ENCODE assay signal across 9 mouse cellular contexts in genomic region chr5:105585929-105586328, GRCm38 (mm10).
A peak's percentile ranks its signal among the peaks of the same experiment; 100 is the strongest.
DNase-seq lines count a peak whose midpoint lies in the region; ATAC-seq and TF ChIP-seq lines count a peak whose summit lies in the region.
"Had no signal": no experiment of that assay in that cellular context is flagged by ENCODE, and none has a peak within 500 bp of the region (broad histone marks: within the 10 kb centered on the region; RNA-seq: fewer than 3 reads in every experiment).

No protein-coding gene starts in this region.

- H3K36me3 ChIP-seq in kidney, postnatal 0 days (ENCODE audit: insufficient read depth, low read length): no peaks in the 10 kb centered on the region
- H3K36me3 ChIP-seq in embryonic facial prominence, embryonic 10.5 days (replicated peaks): no peaks in the 10 kb centered on the region
- peaks cover 3% of the 10 kb centered on the region; the same call in 1 of the 2 replicates for H3K36me3 ChIP-seq in forebrain, embryonic 13.5 days (ENCODE audit: poor library complexity, severe bottlenecking)
- peaks cover 5% of the 10 kb centered on the region; the same call in 1 of the 2 replicates for H3K36me3 ChIP-seq in midbrain, embryonic 12.5 days

- peaks cover 4% of the 10 kb centered on the region; the same call in 1 of the 2 replicates for H3K4me1 ChIP-seq in kidney, postnatal 0 days (replicated peaks; ENCODE audit: insufficient read depth, low read length)
- peaks cover 35% of the 10 kb centered on the region for H3K4me1 ChIP-seq in embryonic facial prominence, embryonic 10.5 days
- peaks cover 10% of the 10 kb centered on the region for H3K4me1 ChIP-seq in forebrain, embryonic 13.5 days
- H3K4me1 ChIP-seq in midbrain, embryonic 12.5 days: peaks cover 20% of the 10 kb centered on the region

- no peaks in the 10 kb centered on the region for H3K27me3 ChIP-seq in kidney, postnatal 0 days (ENCODE audit: insufficient read depth, low read length)
- no peaks in the 10 kb centered on the region for H3K27me3 ChIP-seq in embryonic facial prominence, embryonic 10.5 days (replicated peaks; ENCODE audit: low read depth, poor library complexity, severe bottlenecking)
- no peaks in the 10 kb centered on the region for H3K27me3 ChIP-seq in forebrain, embryonic 13.5 days
- H3K27me3 ChIP-seq in midbrain, embryonic 12.5 days: no peaks in the 10 kb centered on the region

- no peak overlapping the region for H3K4me3 ChIP-seq in kidney, postnatal 0 days (replicated peaks; ENCODE audit: low read depth, low read length)
- H3K4me3 ChIP-seq in embryonic facial prominence, embryonic 10.5 days: no peak overlapping the region
- H3K4me3 ChIP-seq in forebrain, embryonic 13.5 days: no peak overlapping the region
- H3K4me3 ChIP-seq in midbrain, embryonic 12.5 days: no peak overlapping the region

- no peak for TF ChIP-seq CTCF in kidney, postnatal 0 days (IDR thresholded peaks at IDR 0.05; ENCODE audit: low read depth)

- H3K27ac ChIP-seq in kidney, postnatal 0 days: peak overlapping the region; percentile 55
- H3K27ac ChIP-seq in embryonic facial prominence, embryonic 10.5 days (replicated peaks): peak overlapping the region; percentile 51
- peak overlapping the region; percentile 32; the same call in 1 of the 2 replicates for H3K27ac ChIP-seq in forebrain, embryonic 13.5 days
- peak overlapping the region; percentile 50 for H3K27ac ChIP-seq in midbrain, embryonic 12.5 days (replicated peaks)

- WGBS in kidney, postnatal 0 days: 59% methylated on average over 4 of the region's 4 CpGs
- WGBS in embryonic facial prominence, embryonic 10.5 days: 70% methylated on average over 4 of the region's 4 CpGs
- 37% methylated on average over 4 of the region's 4 CpGs for WGBS in forebrain, embryonic 13.5 days
- 53% methylated on average over 4 of the region's 4 CpGs for WGBS in midbrain, embryonic 12.5 days

- no peak for ATAC-seq in kidney, postnatal 0 days (replicated peaks; ENCODE audit: low FRiP score, low read depth)
- ATAC-seq in forebrain, embryonic 13.5 days: no peak
- peak; percentile 69; the same call in 1 of the 2 replicates for ATAC-seq in midbrain, embryonic 12.5 days (ENCODE audit: low FRiP score, low read depth)

- no peaks in the 10 kb centered on the region for H3K9me3 ChIP-seq in kidney, postnatal 0 days (replicated peaks; ENCODE audit: low read length)
- H3K9me3 ChIP-seq in embryonic facial prominence, embryonic 10.5 days: no peaks in the 10 kb centered on the region
- no peaks in the 10 kb centered on the region for H3K9me3 ChIP-seq in forebrain, embryonic 13.5 days (replicated peaks)
- H3K9me3 ChIP-seq in midbrain, embryonic 12.5 days: no peaks in the 10 kb centered on the region

- no peak overlapping the region for H3K4me2 ChIP-seq in kidney, postnatal 0 days (ENCODE audit: low read length)
- H3K4me2 ChIP-seq in forebrain, embryonic 13.5 days: no peak overlapping the region
- no peak overlapping the region for H3K4me2 ChIP-seq in midbrain, embryonic 12.5 days (replicated peaks)

- H3K9ac ChIP-seq in kidney, postnatal 0 days (ENCODE audit: low read depth, low read length): no peak overlapping the region
- no peak overlapping the region for H3K9ac ChIP-seq in forebrain, embryonic 13.5 days
- no peak overlapping the region for H3K9ac ChIP-seq in midbrain, embryonic 12.5 days (replicated peaks)

- no peak for DNase-seq in kidney, postnatal 0 days (ENCODE audit: low spot score)
- DNase-seq in kidney, postnatal 14 days: no peak
- DNase-seq in embryonic facial prominence, embryonic 10.5 days (ENCODE audit: low spot score): no peak
- DNase-seq in right cerebral cortex, postnatal 25 days: no peak
- DNase-seq in layer of hippocampus, adult 9-11 months: no peak
- DNase-seq: cerebellum, postnatal 14 days; right cerebral cortex, postnatal 14 days had no signal
